Mouse (Mus musculus): Measurements from ENCODE around the gene Ccdc106.

DNA sequence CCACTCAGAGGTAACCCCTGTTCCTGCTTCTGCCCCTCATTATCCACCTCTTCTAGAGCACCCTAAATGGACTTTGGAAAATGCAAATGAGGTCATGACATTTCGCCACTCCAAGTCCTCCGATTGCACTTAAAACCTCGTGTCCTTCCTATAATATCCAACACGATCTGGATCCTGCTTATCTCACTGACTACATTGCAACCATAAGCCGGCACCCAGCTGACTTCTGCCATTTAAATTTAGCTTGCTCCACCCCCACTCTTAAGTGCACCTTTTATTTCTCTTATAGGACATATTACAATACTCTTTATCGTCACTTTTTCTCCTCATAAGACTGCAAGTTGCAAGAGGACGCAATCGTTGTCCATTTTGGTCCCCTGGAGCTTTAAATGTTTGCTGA, 17.1 kb downstream of the Ccdc106 start:
- TF ChIP-seq POLR2A (IDR thresholded peaks at IDR 0.05; ENCODE audit: borderline replicate concordance, insufficient read depth, low read length) (no peak), CTCF (IDR thresholded peaks at IDR 0.05; ENCODE audit: borderline replicate concordance, insufficient read depth, low read depth, low read length) (no peak)

Data from cerebellum, adult 2 months (tissue).